Mouse (Mus musculus) limb, embryonic 14.5 days (tissue): Measurements from ENCODE around the gene Man1a2. TPM values are rescaled to one million over a fixed set of nuclear protein-coding genes. Genes with fewer than 3 reads are reported as not detected.

Experiments
- ATAC-seq: fragments of 200-750 bp; cut with Nextera tagmentation; 2 replicates; pipeline ENCODE4 v1.8.0; 2017; ENCODE audit warnings: low read depth, moderate number of reproducible peaks, moderate TSS enrichment; ENCODE audit not compliant: low FRiP score
- DNase-seq: peaks from one replicate; pipeline ENCODE4 v3.0.0-alpha.2; 2015; ENCODE audit warnings: low spot score
- H3K27ac ChIP-seq: fragments of 300-500 bp; sonication (generic); replicated peaks from 2 replicates; pipeline ENCODE4 v1.5.1; 2014; ENCODE audit warnings: low read depth, mild to moderate bottlenecking, low read length, moderate library complexity, mixed read lengths
- H3K27me3 ChIP-seq: fragments of 300-500 bp; sonication (generic); 2 replicates; pipeline ENCODE4 v1.6.1; 2014; ENCODE audit warnings: low read length, mixed read lengths; ENCODE audit not compliant: control insufficient read depth, insufficient read depth
- H3K36me3 ChIP-seq: fragments of 300-500 bp; sonication (generic); 2 replicates; pipeline ENCODE4 v1.6.1; 2014; ENCODE audit warnings: mild to moderate bottlenecking, low read length, moderate library complexity, mixed read lengths; ENCODE audit not compliant: control insufficient read depth, insufficient read depth
- H3K4me1 ChIP-seq: fragments of 300-500 bp; sonication (generic); 2 replicates; pipeline ENCODE4 v1.6.1; 2014; ENCODE audit warnings: antibody characterized with exemption, low read length, mixed read lengths; ENCODE audit not compliant: control insufficient read depth, insufficient read depth
- H3K4me2 ChIP-seq: fragments of 300-500 bp; sonication (generic); replicated peaks from 2 replicates; pipeline ENCODE4 v1.6.1; 2014; ENCODE audit warnings: low read depth, mild to moderate bottlenecking, low read length, moderate library complexity; ENCODE audit not compliant: severe bottlenecking
- H3K4me3 ChIP-seq: fragments of 300-500 bp; sonication (generic); replicated peaks from 2 replicates; pipeline ENCODE4 v1.5.1; 2014; ENCODE audit warnings: low read length
- H3K9ac ChIP-seq: fragments of 300-500 bp; sonication (generic); 2 replicates; pipeline ENCODE4 v1.6.1; 2014; ENCODE audit warnings: mild to moderate bottlenecking, low read depth, low read length, moderate library complexity; ENCODE audit not compliant: severe bottlenecking
- H3K9me3 ChIP-seq: fragments of 300-500 bp; sonication (generic); 2 replicates; pipeline ENCODE4 v1.6.1; 2016; ENCODE audit warnings: low read length; ENCODE audit not compliant: control insufficient read depth
- POLR2A ChIP-seq: fragments of 200-500 bp; IDR thresholded peaks from 2 replicates; pipeline ENCODE4 v1.8.0; 2012; ENCODE audit warnings: inconsistent platforms, mild to moderate bottlenecking, moderate library complexity, borderline replicate concordance; ENCODE audit not compliant: insufficient read depth, insufficient read length; ENCODE audit errors: extremely low read depth
- WGBS: fragments of 180-500 bp; shearing (Covaris S2); extraction: QIAGEN DNeasy Blood & Tissue Kit; methylation state at CpG from one replicate; pipeline ENCODE4 v1.1.7; 2014; 5-methylcytosine and 5-hydroxymethylcytosine counted together
- polyA plus RNA-seq, 2 experiments: library from polyadenylated mRNA; depleted of rRNA in 1 of 2; stranded (reverse) in 1 of 2; unstranded in 1 of 2; fragments of >200 nt; fragmentation: Nextera tagmentation in 1 of 2; extraction: Ambion mirVana in 1 of 2; gene quantifications; 2 replicates each; pipeline versions ENCODE4 v1.2.1 to v1.2.3; 2012 to 2014

Gene Man1a2
- polyA plus RNA-seq, 2 experiments: 16.8 to 87.1 TPM

GRCm38 (mm10) chr3:100536686-100537085 is 148.6 kb downstream of the Man1a2 start:
- no peak for DNase-seq
- Histone ChIP-seq H3K27ac (no peak overlapping the region), H3K4me3 (no peak overlapping the region), H3K4me1 (no peaks in the 10 kb centered on the region), H3K27me3 (no peaks in the 10 kb centered on the region), H3K4me2 (no peak overlapping the region), H3K9me3 (no peaks in the 10 kb centered on the region), H3K36me3 (no peaks in the 10 kb centered on the region), H3K9ac (no peak overlapping the region)
- WGBS: 93% methylated on average over 2 of the region's 2 CpGs
- no peak for TF ChIP-seq POLR2A
- no peak for ATAC-seq

GRCm38 (mm10) chr3:100535902-100536301 is 149.4 kb downstream of the Man1a2 start:
- Histone ChIP-seq H3K4me2 (no peak overlapping the region), H3K27me3 (no peaks in the 10 kb centered on the region), H3K4me3 (no peak overlapping the region), H3K9ac (no peak overlapping the region), H3K27ac (no peak overlapping the region), H3K9me3 (no peaks in the 10 kb centered on the region), H3K4me1 (no peaks in the 10 kb centered on the region), H3K36me3 (no peaks in the 10 kb centered on the region)
- WGBS: 62% methylated on average over 4 of the region's 4 CpGs
- no peak for TF ChIP-seq POLR2A
- no peak for ATAC-seq
- no peak for DNase-seq

GRCm38 (mm10) chr3:100535298-100535697 is 150.0 kb downstream of the Man1a2 start:
- no peaks in the 10 kb centered on the region for H3K27me3 ChIP-seq
- H3K4me3 ChIP-seq: no peak overlapping the region
- no peak for DNase-seq
- no peaks in the 10 kb centered on the region for H3K36me3 ChIP-seq
- no peak overlapping the region for H3K27ac ChIP-seq
- 47% methylated on average over 3 of the region's 3 CpGs for WGBS
- TF ChIP-seq POLR2A: no peak
- ATAC-seq: no peak
- no peak overlapping the region for H3K9ac ChIP-seq
- no peak overlapping the region for H3K4me2 ChIP-seq
- H3K9me3 ChIP-seq: no peaks in the 10 kb centered on the region
- no peaks in the 10 kb centered on the region for H3K4me1 ChIP-seq

- Histone ChIP-seq H3K36me3 (no peaks in the 10 kb centered on the region), H3K4me1 (no peaks in the 10 kb centered on the region), H3K9me3 (no peaks in the 10 kb centered on the region), H3K27ac (no peak overlapping the region), H3K9ac (no peak overlapping the region), H3K27me3 (no peaks in the 10 kb centered on the region), H3K4me2 (no peak overlapping the region), H3K4me3 (no peak overlapping the region)
- ATAC-seq (no peak), DNase-seq (no peak)
- TF ChIP-seq POLR2A: no peak
- 83% methylated on average over 3 of the region's 3 CpGs for WGBS
These were observed 150.9 kb downstream of the Man1a2 start for GRCm38 (mm10) chr3:100534394-100534793.

- H3K36me3 ChIP-seq: no peaks in the 10 kb centered on the region
- H3K27me3 ChIP-seq: no peaks in the 10 kb centered on the region
- H3K9ac ChIP-seq: no peak overlapping the region
- no peaks in the 10 kb centered on the region for H3K9me3 ChIP-seq
- H3K27ac ChIP-seq: no peak overlapping the region
- no peak overlapping the region for H3K4me3 ChIP-seq
- TF ChIP-seq POLR2A: no peak
- DNase-seq: no peak
- no peak for ATAC-seq
- H3K4me1 ChIP-seq: no peaks in the 10 kb centered on the region
- no peak overlapping the region for H3K4me2 ChIP-seq
These were observed 151.9 kb downstream of the Man1a2 start for GRCm38 (mm10) chr3:100533429-100533828.

- Histone ChIP-seq H3K9me3 (no peaks in the 10 kb centered on the region), H3K27ac (no peak overlapping the region), H3K27me3 (no peaks in the 10 kb centered on the region), H3K36me3 (no peaks in the 10 kb centered on the region), H3K4me2 (no peak overlapping the region), H3K9ac (no peak overlapping the region), H3K4me1 (no peaks in the 10 kb centered on the region), H3K4me3 (no peak overlapping the region)
- WGBS: 85% methylated on average over 5 of the region's 5 CpGs
- no peak for ATAC-seq
- no peak for TF ChIP-seq POLR2A
- no peak for DNase-seq
These were observed 154.4 kb downstream of the Man1a2 start for GRCm38 (mm10) chr3:100530919-100531318.
